Mouse (Mus musculus): ENCODE measurements around the gene 4930442H23Rik. TPM values are rescaled to one million over a fixed set of nuclear protein-coding genes. Genes with fewer than 3 reads are reported as not detected.

Gene 4930442H23Rik
- total RNA-seq, 4 experiments from 2014 or later: not detected

DNA sequence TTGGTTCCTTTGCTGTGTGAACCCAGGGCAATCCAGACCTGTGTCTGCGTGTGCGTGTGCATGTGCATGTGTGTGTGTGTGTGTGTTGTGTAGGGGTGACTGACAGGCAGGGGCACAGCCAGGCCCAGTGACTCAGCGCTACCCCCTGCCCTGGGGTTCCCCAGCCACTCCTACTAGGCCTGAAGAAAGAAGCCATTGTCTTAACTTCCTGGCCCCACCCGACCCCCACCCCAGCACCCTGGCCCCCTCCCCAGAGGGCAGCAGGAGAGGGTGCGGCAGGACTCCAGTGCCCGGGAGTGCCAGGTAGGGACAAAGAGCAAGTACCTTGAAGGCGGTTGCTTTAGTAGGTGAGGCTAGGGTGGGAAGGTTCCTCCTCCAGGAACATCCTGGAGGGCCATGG is 37.9 kb downstream of the 4930442H23Rik start:
- no peak for DNase-seq (ENCODE audit: low spot score in 2 of 2)

DNA sequence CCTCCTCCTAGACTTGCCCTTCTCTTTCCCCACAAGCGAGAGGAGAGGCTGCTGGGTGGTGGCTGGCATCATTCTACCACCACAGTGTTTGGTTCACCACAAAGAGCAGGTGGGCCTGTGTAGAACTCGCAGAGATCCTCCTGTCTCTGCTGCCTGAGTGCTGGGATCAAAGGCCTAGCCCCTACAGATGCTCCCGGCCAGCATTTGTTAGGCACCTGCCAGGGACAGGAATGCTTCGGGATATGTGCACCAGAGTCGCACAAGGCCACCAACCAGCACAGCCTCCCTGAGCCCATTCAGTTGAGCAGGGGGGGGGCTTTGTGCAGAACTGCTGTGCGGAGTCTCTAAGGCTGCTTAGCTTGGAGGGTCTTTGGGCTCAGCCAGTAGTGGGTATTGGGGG is 38.3 kb downstream of the 4930442H23Rik start:
- DNase-seq (ENCODE audit: low spot score in 2 of 2): no peak

DNA sequence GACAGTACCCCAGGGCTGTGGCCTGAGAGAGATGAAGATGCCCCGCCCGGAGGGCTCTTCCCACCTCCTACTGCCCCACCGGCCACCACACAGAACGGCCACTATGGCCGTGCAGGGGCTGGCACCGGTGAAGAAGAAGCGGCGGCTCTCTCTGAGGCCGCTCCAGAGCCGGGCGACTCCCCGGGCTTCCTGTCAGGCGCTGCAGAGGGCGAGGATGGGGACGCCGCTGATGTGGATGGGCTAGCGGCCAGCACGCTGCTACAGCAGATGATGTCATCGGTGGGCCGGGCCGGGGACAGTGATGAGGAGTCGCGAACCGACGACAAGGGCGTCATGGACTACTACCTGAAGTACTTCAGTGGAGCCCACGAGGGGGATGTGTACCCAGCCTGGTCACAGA is 39.0 kb downstream of the 4930442H23Rik start:
- DNase-seq (ENCODE audit: low spot score in 2 of 2): no peak

DNA sequence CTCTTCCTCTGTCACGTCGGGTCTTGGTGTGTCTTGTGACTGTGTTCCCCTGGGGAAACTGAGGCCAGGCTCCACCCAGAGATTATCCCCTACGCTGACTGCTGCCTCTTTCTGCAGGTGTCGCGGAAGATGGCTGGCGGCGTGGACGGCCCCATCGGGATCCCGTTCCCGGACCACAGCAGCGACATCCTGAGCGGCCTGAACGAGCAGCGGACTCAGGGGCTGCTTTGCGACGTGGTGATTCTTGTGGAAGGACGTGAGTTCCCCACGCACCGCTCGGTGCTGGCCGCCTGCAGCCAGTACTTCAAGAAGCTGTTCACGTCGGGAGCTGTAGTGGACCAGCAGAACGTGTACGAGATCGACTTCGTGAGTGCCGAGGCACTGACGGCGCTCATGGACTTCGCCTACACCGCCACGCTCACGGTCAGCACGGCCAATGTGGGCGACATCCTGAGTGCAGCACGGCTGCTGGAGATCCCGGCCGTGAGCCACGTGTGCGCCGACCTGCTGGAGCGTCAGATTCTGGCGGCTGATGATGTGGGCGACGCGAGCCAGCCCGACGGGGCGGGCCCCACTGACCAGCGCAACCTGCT is 39.7 kb downstream of the 4930442H23Rik start:
- DNase-seq (ENCODE audit: low spot score in 2 of 2): no peak

DNA sequence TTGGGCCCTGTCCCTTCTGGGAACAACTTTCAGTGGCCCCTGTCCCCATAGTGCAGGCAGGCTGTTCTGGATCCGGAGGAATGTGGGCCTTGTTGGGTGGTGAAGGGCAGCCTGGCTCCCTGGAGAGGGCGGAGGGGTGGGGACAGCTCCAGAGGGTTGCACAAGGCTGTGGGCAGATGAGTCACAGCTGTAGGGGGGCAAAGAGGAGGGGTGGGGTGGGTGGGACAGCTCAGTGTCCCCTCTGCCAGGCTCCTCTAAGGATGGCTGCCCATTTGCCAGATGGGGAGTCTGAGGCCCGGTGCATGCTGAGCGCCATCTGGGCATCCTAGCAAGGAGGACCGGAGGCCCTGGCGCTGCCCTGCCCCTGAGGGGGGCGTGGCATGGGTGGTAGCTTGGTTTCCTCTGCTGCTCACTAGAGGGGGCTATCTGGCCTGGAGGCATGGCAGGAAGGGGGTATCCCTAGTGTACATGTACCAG is 40.5 kb downstream of the 4930442H23Rik start:
- no peak for DNase-seq (ENCODE audit: low spot score in 2 of 2)

DNA sequence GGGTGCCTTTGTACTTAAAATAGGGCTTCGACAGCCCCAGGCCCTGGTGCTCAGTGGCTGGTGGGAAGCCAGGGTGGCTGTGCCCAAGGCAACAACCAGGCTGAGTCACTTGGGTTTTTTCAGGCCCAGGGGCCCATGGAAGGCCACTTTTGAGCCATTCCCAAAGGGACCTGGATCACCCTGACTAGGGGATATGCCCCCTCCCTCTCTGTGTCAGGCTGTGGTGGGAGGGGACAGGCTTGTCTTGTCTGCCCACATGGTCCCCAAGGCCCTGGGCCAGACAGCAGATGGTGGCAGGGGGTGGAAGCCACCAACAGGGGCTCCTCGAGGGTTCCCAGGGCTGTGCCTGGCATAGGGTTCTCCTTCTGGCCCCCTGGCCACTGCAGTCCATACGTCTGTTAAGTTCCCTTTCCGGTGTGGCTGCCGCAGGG is 41.1 kb downstream of the 4930442H23Rik start:
- DNase-seq (ENCODE audit: low spot score in 2 of 2): no peak

DNA sequence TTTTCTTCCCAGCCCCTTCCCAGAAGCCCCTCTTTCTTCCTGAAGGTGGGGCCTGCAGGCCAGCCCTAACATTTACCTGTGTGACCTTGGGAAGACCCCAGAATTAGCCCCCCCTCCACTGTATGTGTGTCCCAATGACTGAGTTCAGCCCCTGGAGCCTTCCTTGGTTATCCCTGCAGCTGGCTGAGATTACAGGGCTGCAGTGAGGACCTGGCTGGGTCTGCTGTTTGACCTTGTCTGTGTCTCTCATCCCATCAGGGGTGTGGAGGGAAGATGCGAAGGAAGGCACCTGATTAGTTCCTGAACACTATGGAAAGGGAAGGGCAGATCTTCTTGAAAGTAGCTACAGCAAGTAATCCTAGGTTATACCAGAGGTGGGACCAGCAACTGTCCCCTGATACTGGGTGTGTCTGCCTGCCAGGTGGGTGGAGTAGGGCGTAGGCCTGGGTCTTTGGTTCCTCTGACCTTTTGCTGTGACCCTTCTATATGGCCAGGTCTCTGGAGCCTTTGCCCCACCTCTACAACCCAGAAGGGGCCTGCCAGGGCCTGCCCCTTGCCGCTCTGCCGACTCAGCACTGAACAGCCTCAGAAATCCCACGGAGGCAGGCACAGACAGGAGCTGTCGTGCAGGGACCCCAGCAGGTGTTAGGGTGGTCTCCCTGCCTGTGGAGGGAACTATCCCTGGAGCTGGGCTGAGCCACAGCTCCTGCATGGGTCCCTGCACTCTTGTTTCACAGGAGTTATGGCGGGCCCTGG is 42.0 kb downstream of the 4930442H23Rik start:
- no peak for DNase-seq (ENCODE audit: low spot score in 2 of 2)

DNA sequence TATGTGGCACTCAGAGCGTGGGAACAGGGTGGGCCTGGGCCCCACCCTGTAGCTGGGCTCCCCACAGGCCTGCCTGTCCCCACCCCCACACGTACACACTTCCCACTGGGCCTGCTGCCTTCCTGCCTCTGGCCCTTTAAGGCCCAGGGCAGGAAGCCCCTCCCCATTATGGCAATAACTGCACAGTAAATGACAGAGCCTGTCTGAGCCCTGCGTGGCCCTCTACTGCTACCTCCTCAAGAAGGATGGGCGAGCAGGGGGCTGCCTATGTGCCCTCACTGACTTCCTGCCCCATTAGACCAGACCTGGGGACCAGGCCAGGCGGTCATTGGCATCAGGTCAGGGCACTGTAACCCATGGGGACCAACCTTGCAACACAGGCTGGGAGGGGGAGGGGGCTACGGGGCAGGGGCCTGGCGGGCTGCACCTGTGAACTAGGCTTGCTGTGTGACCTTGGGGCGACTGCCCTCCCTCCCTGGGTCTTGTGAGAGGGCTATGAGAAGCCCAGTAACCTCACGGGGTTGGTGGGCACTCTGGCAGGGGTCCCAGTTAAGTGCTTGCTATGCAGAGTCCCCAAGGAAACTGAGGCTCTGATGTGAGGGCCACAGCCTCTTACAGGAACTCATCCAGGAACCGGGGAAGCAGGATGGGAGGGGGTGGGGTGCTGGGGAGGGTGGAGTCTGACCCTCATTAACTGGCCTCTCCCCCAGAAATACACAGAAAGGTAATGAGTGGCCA is 42.8 kb downstream of the 4930442H23Rik start:
- no peak for DNase-seq (ENCODE audit: low spot score in 2 of 2)

DNA sequence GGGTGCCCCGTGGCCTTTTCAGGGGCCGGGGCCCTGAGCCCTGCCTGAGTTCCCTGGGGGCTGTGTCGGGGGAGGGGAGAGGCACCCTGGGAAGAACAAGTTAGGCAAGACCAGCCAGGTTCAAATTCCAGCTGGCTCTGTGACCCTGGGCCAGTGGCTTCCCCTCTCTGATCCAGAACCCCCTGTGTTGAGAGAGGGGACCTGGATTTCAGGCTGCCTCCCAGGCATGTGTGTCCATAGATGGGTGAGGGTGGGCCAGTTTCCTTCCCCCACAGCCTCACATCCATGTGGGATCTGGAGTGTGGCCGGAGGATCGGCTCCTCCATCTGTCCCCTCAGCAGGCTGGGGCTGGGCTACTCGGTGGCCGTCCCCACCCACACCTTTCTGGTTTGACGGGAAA is 43.6 kb downstream of the 4930442H23Rik start:
- DNase-seq (ENCODE audit: low spot score in 2 of 2): no peak

DNA sequence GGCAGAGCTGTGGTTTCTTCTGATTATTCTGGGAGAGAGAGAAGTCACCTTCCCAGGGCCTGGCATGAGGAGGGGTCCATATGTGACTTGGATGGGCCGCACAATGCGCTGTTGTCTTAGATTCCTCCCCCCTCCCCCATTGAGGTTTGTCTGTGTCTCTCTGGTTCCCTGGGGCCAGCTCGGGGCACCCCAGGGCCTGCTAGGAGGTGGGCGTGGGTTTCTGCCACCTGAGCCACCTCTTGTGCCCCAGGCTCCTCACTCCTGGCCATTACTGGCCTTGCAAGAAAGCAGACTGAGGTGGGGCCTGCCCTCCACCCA is 44.2 kb downstream of the 4930442H23Rik start:
- no peak for DNase-seq (ENCODE audit: low spot score in 2 of 2)

DNA sequence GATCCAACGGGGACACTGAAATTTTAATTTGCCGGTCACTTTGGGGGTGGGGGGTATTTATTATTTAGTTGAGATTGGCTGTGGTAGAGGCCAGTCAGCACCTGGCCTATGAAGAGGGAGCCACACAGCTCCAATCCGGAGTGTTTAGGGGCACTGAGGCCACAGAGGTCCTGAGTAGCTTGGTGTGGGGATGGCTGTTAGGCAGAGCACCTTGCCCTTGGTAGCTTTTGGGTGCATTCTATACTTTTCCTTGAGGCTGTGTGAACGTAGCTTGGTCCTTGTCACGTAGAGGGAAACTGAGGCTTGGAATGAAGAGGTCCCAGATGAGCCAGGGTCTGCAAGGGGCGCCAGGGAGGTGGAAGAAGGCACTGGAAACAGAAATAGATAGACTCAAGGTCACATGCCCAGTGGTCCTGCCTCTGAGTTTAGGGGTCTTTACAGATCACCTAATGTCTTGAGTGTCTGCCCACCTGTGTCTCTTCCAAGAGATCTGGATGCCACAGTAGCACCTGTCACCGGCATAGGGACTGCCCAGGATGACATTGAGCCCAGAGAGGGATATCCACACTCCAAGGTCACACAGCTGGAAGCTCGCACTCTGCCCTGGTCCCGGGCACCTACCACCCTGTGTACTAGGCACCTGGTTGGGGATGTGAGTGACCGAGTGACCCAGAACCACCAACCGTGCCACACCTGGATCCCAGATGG is 44.7 kb downstream of the 4930442H23Rik start:
- DNase-seq (ENCODE audit: low spot score in 2 of 2): no peak

DNA sequence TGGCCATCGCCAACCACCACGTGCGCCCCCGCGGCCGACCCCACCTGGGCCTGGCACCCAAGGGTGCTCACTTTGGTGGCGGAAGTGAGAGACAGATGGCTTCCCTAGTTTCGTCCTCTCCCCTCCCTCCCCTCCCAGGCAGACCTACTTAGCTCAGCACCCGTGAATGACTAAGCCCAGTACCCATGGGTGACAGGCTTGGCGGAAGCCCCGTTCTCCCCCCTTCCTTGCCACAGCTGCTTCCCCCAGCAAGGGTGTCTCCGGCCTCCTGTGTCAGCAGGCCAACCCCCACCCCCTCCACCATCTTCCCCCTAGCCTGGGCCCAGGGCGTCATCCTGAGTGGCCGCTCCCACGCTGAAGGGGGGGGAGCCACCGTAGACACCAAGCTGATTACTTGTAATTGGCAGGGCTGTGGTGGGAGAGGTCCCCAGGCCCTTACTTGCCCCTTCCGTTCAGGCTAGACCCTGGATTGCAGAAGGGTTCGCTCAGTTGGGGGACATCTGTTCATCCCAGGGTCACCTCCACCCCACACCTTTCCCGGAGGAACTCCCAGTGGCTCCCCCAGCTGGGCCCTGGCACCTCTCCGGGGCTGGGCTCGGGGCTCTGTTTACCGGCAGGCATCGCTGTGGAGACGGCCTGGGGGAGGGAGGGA is 45.4 kb downstream of the 4930442H23Rik start:
- no peak for DNase-seq (ENCODE audit: low spot score in 2 of 2)

DNA sequence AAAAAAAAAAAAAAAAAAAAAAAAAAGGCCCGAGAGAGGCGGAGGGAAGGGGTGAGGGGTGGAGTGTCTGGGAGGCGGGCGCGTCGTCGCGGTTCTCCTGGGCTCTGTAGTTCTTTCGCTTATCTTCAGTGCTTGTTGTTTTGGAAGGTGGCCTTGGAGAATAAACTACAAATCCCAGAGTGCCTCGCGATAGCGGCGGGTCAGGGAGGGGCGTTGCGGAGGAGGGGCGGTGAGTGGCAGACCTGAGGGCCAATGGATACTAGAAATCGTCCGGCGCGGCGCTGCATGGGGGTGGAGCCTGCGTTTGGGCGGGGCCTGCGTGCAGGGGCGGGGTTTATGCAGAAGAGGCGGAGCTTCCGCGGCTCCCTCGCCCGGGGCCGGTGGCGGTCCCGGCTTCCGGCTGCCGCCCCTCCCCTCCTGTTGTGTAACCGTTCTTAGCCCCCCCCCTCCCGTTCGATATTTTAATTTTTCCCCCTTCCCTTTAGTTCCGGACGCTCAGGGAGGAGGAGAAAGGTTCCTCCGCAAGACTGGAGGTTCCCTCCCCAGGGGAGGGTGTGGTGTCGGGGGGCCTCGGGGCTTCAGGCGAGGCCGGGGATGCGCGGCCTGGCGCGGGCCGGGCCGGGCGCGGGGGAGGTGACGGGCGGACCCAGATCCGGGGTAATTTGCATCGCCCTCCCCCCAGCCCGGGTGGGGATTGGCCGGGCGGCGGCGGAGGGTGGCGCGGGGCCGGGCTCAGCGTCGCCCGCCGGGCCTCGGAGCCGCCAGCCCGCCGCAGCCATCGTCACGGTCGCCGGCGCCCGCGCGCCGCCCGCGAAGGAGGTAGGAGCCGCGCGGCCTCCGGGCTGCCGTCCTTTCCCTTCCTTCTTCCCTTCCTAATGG is 46.2 kb downstream of the 4930442H23Rik start:
- peak; percentile 99 for DNase-seq (ENCODE audit: low spot score in 2 of 2)

DNA sequence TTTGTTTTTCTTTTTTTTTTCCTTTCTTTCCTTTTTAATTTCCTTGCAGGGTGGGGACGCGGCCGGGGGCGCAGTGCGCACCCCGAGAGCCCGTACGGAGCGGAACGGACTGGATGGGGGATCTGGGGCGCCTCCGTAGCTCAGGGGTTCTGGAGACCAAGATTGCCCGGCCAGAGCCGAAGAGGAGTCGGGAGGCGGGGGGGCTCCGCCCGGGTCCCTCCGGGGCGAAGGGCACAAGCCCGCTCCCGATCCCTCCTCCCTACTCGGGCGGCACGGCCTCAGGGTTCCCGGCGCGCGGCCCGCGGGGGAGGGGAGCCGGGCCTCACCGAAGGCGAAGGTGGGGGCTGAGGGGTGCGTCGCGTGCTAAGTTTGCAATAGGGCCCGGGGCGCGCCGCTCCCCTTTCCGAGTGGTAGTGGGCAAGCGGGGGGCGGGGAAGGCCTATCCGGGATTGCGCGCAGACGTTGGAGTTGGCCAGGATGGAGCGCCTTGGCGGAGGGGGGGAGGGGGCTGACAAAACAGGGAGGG is 46.9 kb downstream of the 4930442H23Rik start:
- peak; percentile 66 to 80 for DNase-seq (ENCODE audit: low spot score in 2 of 2)

DNA sequence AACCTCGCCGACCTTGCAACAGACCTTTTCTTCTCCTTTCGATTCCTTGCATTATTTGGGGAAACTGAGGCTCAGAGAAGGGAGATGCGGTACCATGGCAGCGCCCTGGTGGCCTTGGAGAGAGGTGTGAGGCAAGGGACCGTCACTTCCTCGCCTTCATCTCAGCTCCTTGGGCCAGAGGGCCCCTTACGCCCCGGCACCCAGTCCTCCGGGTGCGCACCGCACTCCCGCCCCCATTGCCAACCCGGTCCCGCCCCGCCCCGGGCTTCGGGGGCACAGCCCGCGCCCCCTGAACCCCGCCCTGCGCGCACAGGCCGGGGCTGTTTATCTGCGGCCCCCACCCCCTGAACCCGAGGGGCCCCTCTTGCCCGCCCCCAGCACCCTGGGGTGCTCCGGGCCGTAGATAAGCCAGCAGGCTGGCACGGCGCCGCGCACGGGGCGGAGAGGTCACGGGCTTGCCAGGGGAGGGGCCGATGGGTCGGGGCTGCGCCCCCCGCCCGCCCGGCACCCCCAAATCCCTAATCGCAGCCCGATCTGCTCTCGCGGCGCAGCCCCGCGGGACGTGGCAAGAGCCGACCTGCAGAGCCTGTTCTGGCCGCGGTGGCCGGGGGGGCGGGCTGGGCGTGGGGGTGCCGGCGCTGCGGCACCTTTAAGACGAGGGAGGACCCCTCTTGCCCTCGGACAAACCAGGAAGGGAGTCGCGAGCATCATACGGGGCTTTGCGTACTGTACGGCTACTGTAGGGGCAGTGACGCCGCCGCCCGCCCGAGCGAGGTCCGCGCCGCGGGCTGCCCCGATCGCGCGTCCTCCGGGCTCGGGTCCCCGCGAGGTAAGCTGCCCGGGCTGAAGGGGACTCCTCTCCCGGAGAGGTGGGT is 47.6 kb downstream of the 4930442H23Rik start:
- DNase-seq (ENCODE audit: low spot score in 2 of 2): peak; percentile 44 to 63

DNA sequence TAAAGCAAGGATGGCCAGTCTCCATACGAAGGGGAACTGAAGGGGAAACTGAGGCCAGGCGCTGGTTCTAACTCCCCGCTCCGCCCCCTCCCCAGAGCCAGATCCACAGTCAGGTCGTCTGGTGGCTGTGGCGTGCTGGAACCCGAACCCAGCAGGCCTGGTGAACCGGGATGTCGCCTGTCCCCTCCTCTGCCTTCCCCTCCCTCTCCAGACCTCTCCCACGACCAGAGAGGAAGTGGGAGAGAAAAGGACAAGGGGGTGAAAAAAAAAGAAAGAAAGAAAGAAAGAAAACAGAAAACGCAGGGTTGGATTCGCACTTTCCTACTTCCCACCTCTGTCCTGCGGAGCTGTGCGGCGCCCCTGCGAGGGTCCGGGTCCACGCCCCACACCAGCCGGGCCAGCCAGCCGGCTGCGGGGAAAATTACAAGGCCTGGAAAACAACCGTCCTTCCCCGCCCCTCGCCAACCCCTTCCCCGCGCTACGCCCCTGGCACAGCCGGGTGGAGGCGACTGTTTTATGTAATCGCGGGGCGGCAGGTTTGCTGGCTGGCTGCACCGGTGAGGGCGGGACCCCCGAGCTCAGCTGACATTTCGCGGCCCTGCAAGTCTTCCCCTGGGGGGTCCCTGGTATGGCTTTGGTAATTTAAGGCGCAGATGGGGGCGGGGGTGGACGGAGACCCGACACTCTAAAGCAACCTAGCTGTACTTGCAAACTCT is 48.5 kb downstream of the 4930442H23Rik start, which contains the start of gene Zbtb7a:
Zbtb7a (plus strand) TSS at position 255 of the 716 bp plus-strand sequence.
- no peak for DNase-seq (ENCODE audit: low spot score in 2 of 2)

DNA sequence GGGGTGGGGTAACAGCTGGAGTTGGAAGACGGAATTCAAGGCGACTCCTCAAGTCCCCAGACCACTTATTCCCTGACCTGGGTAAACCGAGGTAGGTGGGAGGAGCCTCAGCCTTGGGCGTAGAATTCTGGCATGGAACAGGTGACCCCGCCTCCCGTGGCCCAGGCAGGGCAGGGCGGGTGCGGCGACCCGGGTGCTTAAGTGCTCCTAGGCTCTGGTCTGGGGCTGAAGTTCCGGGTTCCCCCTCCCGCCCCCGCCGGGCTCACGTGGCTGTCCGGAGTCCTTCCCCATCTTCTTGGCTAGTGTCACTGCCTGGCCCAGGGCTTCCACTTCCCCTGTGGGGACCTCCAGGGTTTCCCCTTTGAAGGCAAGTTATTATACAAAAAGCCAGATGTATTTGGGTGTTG is 49.5 kb downstream of the 4930442H23Rik start:
- no peak for DNase-seq (ENCODE audit: low spot score in 2 of 2)

All from left cerebral cortex, adult 8-10 months (tissue).